Mouse (Mus musculus) E14TG2a.4 (cell line): ENCODE data around the gene Armh4.

Source experiments
- CTCF ChIP-seq: conservative IDR thresholded peaks from 2 replicates; pipeline ENCODE4 v1.5.1; 2014; ENCODE audit warnings: low read length
- NANOG ChIP-seq: IDR thresholded peaks from 2 replicates; pipeline ENCODE4 v1.6.1; 2014; ENCODE audit warnings: borderline replicate concordance, low read length, mixed read lengths

DNA sequence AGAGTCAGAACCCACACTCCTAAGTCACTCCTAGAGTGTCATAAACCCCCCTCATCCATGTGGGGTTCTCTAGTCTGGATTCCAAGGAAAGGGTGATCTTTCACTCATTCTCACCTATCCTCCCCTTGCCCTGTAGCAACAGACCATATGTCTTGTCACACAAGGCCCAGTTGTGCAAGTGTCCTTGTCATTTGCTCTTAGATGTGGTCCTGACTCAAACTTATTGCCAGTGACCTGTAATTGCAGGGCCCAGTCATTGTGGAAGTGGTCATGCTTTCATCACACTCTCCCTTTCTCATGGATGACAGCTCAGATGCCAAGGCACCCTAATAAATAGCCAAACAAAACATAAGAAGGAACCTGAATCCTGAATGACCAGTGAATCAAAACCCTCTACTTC is 63.5 kb downstream of the Armh4 start:
- no peak for TF ChIP-seq CTCF
- no peak for TF ChIP-seq NANOG
